Mouse (Mus musculus) heart, postnatal 0 days (tissue): Measurements from ENCODE around the gene Nhsl1. TPM values are rescaled to one million over a fixed set of nuclear protein-coding genes. Genes with fewer than 3 reads are reported as not detected.

ENCODE experiments used
- ATAC-seq: fragments of 200-750 bp; cut with Nextera tagmentation; 2 replicates; pipeline ENCODE4 v1.8.0; 2017; ENCODE audit warnings: low read depth, moderate number of reproducible peaks, moderate library complexity; ENCODE audit not compliant: insufficient read depth
- DNase-seq: peaks from one replicate; pipeline ENCODE4 v3.0.0-alpha.2; 2016; ENCODE audit warnings: low spot score
- H3K27ac ChIP-seq: fragments of 300-500 bp; sonication (generic); 2 replicates; pipeline ENCODE4 v1.5.1; 2014; ENCODE audit warnings: low read depth, mild to moderate bottlenecking
- H3K27me3 ChIP-seq: fragments of 300-500 bp; sonication (generic); 2 replicates; pipeline ENCODE4 v1.6.1; 2014; ENCODE audit warnings: low read length, mixed read lengths; ENCODE audit not compliant: control insufficient read depth, insufficient read depth
- H3K36me3 ChIP-seq: fragments of 300-500 bp; sonication (generic); replicated peaks from 2 replicates; pipeline ENCODE4 v1.6.1; 2014; ENCODE audit warnings: low read length, mixed read lengths; ENCODE audit not compliant: control insufficient read depth, insufficient read depth
- H3K4me1 ChIP-seq: fragments of 300-500 bp; sonication (generic); 2 replicates; pipeline ENCODE4 v1.6.1; 2014; ENCODE audit warnings: antibody characterized with exemption; ENCODE audit not compliant: control insufficient read depth, insufficient read depth
- H3K4me2 ChIP-seq: fragments of 300-500 bp; sonication (generic); 2 replicates; pipeline ENCODE4 v1.6.1; 2014; ENCODE audit warnings: low read depth, mild to moderate bottlenecking, low read length, moderate library complexity
- H3K4me3 ChIP-seq: fragments of 300-500 bp; sonication (generic); 2 replicates; pipeline ENCODE4 v1.5.1; 2014; ENCODE audit warnings: low read depth, low read length
- H3K9ac ChIP-seq: fragments of 300-500 bp; sonication (generic); replicated peaks from 2 replicates; pipeline ENCODE4 v1.6.1; 2014; ENCODE audit warnings: low read depth, low read length, mixed read lengths
- H3K9me3 ChIP-seq: fragments of 300-500 bp; sonication (generic); replicated peaks from 2 replicates; pipeline ENCODE4 v1.6.1; 2016; ENCODE audit warnings: low read length; ENCODE audit not compliant: control insufficient read depth
- CTCF ChIP-seq: IDR thresholded peaks from 2 replicates; pipeline ENCODE4 v1.5.1; 2016; ENCODE audit warnings: antibody characterized with exemption, control low read depth, low read depth
- EP300 ChIP-seq: IDR thresholded peaks from 2 replicates; pipeline ENCODE4 v1.6.1; 2016; ENCODE audit warnings: antibody characterized with exemption, low read depth
- WGBS: fragments of 180-500 bp; shearing (Covaris S2); extraction: QIAGEN DNeasy Blood & Tissue Kit; methylation state at CpG from one replicate; pipeline ENCODE4 v1.1.7; 2014; 5-methylcytosine and 5-hydroxymethylcytosine counted together
- polyA plus RNA-seq: library from polyadenylated mRNA; unstranded; fragments of >200 nt; fragmentation: Nextera tagmentation; extraction: Ambion mirVana; gene quantifications from 2 replicates; pipeline ENCODE4 v1.2.1, GENCODE M21; 2015
- total RNA-seq: library from RNA; depleted of rRNA; stranded (reverse); fragments of >200 nt; gene quantifications from 2 replicates; pipeline ENCODE4 v1.2.3, GENCODE M21; 2014; ENCODE audit warnings: low replicate concordance

Gene Nhsl1
- total and polyA plus RNA-seq, 2 experiments from 2014 or later, result 8.8 to 20.1 TPM

DNA sequence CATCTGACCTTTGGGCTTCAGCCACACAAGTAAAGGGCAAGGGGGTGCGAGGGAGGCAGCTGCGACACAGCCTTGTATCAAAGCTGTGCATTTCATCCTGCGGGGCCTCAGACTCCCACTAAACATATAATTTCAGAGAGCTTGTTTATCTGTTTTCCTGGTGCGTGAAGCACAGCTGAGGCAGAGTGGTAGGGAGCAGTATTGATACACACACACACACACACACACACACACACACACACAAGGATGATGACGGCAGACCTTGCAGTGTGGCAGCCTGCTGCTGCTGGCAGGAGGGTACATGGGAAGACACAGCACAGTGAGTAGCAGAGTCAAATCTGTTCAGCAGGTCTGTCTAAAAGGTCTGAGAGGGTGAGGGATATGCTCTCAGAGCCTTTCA is 85.9 kb downstream of the Nhsl1 start:
- no peak for ATAC-seq
- Histone ChIP-seq H3K9me3 (no peaks in the 10 kb centered on the region), H3K27me3 (no peaks in the 10 kb centered on the region), H3K36me3 (no peaks in the 10 kb centered on the region), H3K4me3 (no peak overlapping the region), H3K9ac (no peak overlapping the region), H3K4me2 (no peak overlapping the region), H3K27ac (no peak overlapping the region), H3K4me1 (peaks cover 20% of the 10 kb centered on the region)
- 73% methylated on average over 5 of the region's 5 CpGs for WGBS
- no peak for TF ChIP-seq CTCF
- no peak for TF ChIP-seq EP300
- DNase-seq, result no peak

DNA sequence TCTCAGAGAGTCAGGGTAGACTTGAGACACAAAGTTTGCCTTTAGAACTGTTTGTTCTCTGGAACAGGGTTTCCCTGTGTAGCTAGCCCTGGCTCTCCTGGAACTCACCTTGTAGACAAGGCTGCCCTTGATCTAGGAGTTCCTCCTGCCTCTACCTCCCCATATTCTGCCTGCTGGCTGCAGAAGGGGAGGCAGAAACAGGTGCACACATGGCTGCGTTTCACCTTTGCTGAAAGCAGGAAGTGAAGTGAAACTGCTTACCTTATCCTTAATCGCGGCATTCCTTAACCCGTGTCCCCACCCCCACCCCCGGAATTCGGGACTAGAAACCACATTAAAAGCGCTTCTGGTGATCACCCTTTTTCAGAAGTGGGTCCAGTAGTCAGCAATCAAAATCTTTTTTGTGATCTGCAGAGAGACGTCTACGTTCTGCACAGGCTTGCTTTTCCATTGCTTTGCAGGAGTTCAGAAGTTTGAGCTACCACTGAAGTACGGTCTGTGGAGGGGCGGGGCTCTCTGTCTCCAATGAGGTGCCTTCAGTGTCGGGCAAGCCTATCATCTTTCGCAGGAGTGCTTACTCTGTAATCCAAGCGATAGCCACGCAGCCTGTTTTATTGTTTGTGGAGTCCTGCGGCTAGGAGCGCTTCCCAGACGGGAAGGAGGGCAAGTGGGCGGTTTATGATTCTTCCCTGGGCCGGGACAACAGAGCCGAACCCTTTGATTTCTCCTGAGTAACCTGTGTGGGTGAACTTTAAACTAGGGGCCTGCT is 88.5 kb downstream of the Nhsl1 start:
- Histone ChIP-seq H3K9me3 (no peaks in the 10 kb centered on the region), H3K4me3 (peak overlapping the region; percentile 46), H3K27me3 (no peaks in the 10 kb centered on the region), H3K4me1 (peaks cover 27% of the 10 kb centered on the region), H3K4me2 (peak overlapping the region; percentile 81), H3K9ac (peak overlapping the region; percentile 22; the same call in 1 of the 2 replicates), H3K36me3 (no peaks in the 10 kb centered on the region), H3K27ac (peak overlapping the region; percentile 56)
- ATAC-seq (peak; percentile 95), DNase-seq (peak; percentile 91)
- WGBS, result under 1% methylated on average over 21 of the region's 21 CpGs
- TF ChIP-seq CTCF (no peak), EP300 (no peak)

DNA sequence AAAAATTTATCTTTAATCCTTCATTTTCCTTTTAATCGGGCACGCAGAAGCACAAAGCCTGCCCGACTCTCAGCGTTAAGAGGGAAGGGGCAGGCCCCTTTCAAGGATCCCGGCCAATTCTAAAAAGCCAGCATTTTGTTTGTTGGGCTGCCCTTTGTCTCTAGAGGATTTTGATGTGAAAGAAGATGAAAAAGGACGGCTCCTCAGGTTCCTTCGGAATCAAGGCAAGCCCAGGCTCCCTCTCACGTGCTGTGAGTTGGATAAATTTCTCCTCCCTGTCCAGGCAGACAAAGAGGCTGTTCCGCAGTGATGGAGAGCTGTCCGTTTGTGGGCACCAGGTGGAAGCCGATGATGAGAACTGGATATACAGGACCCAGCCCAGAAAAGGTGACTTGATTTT is 89.3 kb downstream of the Nhsl1 start:
- 19% methylated on average over 11 of the region's 11 CpGs for WGBS
- Histone ChIP-seq H3K27ac (no peak overlapping the region), H3K9ac (peak overlapping the region; percentile 22), H3K4me3 (peak overlapping the region; percentile 46), H3K4me1 (peaks cover 27% of the 10 kb centered on the region), H3K27me3 (no peaks in the 10 kb centered on the region), H3K9me3 (no peaks in the 10 kb centered on the region), H3K36me3 (no peaks in the 10 kb centered on the region), H3K4me2 (peak overlapping the region; percentile 81)
- TF ChIP-seq CTCF, result no peak
- TF ChIP-seq EP300, result no peak
- no peak for DNase-seq
- no peak for ATAC-seq

DNA sequence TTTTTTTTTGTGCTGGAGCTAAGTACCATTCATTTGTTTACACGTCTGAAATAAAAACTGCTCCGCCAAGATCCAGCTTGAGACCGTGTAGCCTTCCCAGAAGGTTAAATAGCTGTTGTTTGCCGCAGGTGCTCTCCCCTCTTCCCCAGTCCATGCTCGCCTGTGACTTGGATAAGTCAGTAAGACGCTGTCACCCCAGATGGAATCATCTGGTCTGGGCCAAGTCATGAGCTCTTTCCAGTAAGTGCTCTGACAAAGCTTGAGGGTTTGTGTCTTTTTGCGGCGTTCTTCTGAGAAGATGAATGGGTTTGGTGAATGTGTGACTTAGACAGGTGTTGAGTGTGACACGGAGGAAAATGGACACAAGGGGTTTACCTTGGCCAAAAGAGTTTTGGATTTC is 89.8 kb downstream of the Nhsl1 start:
- Histone ChIP-seq H3K4me3 (peak overlapping the region; percentile 46), H3K4me2 (peak overlapping the region; percentile 81), H3K27me3 (no peaks in the 10 kb centered on the region), H3K9me3 (no peaks in the 10 kb centered on the region), H3K4me1 (peaks cover 27% of the 10 kb centered on the region), H3K36me3 (no peaks in the 10 kb centered on the region), H3K27ac (no peak overlapping the region), H3K9ac (peak overlapping the region; percentile 22; the same call in 1 of the 2 replicates)
- DNase-seq, result no peak
- TF ChIP-seq CTCF (no peak), EP300 (no peak)
- 32% methylated on average over 9 of the region's 9 CpGs for WGBS
- no peak for ATAC-seq

DNA sequence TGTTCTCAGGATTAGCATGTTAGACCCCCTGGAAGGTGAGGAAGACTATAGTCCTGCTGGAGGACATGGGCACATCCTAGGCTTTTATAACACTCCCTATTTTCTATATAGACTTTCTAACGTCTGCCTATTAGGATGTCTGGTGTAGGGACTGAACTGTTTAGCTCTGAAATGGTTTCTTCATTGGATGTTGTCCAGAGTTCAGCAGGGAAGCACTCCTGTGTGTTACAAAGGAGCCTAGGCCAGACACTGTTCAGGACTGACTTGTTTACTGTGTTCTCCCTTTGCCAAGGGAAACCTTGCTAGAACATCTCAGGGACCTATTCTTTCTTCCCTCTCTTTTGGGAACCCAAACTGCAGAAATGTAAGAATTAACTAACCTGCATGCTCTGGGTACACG is 90.3 kb downstream of the Nhsl1 start:
- WGBS, result 53% methylated on average over 2 of the region's 2 CpGs
- ATAC-seq, result no peak
- Histone ChIP-seq H3K4me3 (peak overlapping the region; percentile 46), H3K9ac (peak overlapping the region; percentile 22; the same call in 1 of the 2 replicates), H3K36me3 (no peaks in the 10 kb centered on the region), H3K27ac (no peak overlapping the region), H3K4me2 (peak overlapping the region; percentile 81), H3K9me3 (no peaks in the 10 kb centered on the region), H3K4me1 (peaks cover 27% of the 10 kb centered on the region), H3K27me3 (no peaks in the 10 kb centered on the region)
- TF ChIP-seq CTCF (no peak), EP300 (no peak)
- DNase-seq, result no peak
